Mouse (Mus musculus) retina, postnatal 1 day (tissue): Measurements from ENCODE around the gene Ccdc149.

ENCODE experiments used
- DNase-seq: peaks from one replicate; pipeline ENCODE4 v3.0.0-alpha.2; 2012

Gene Ccdc149

GRCm38 (mm10) chr5:52440278-52440677 is 31.0 kb downstream of the Ccdc149 start:
- DNase-seq = no peak

GRCm38 (mm10) chr5:52438946-52439345 is 32.4 kb downstream of the Ccdc149 start:
- peak; percentile 13 for DNase-seq

- DNase-seq = no peak
These were observed 35.8 kb downstream of the Ccdc149 start for GRCm38 (mm10) chr5:52435533-52435932.

GRCm38 (mm10) chr5:52431276-52431844 is 40.0 kb downstream of the Ccdc149 start:
- DNase-seq = no peak

- DNase-seq = no peak
These were observed 41.4 kb downstream of the Ccdc149 start for GRCm38 (mm10) chr5:52429731-52430480.

- DNase-seq = peak; percentile 4
These were observed 42.7 kb downstream of the Ccdc149 start for GRCm38 (mm10) chr5:52428613-52429012.

GRCm38 (mm10) chr5:52425819-52426218 is 45.5 kb downstream of the Ccdc149 start:
- DNase-seq = no peak

GRCm38 (mm10) chr5:52423893-52424292 is 47.4 kb downstream of the Ccdc149 start:
- DNase-seq = no peak

- no peak for DNase-seq
These were observed 54.8 kb downstream of the Ccdc149 start for GRCm38 (mm10) chr5:52416485-52416884.

- DNase-seq = no peak
These were observed 55.4 kb downstream of the Ccdc149 start for GRCm38 (mm10) chr5:52415917-52416316.

GRCm38 (mm10) chr5:52415193-52415592 is 56.1 kb downstream of the Ccdc149 start:
- no peak for DNase-seq

GRCm38 (mm10) chr5:52411567-52411966 is 59.8 kb downstream of the Ccdc149 start:
- DNase-seq = peak; percentile 47

- DNase-seq = no peak
These were observed 61.1 kb downstream of the Ccdc149 start for GRCm38 (mm10) chr5:52410197-52410596.

- no peak for DNase-seq
These were observed 62.5 kb downstream of the Ccdc149 start for GRCm38 (mm10) chr5:52408668-52409315.

- no peak for DNase-seq
These were observed 66.9 kb downstream of the Ccdc149 start for GRCm38 (mm10) chr5:52404373-52404772.

GRCm38 (mm10) chr5:52393756-52394155 is 77.6 kb downstream of the Ccdc149 start:
- no peak for DNase-seq

GRCm38 (mm10) chr5:52391471-52391870 is 79.8 kb downstream of the Ccdc149 start:
- no peak for DNase-seq

- no peak for DNase-seq
These were observed 80.9 kb downstream of the Ccdc149 start for GRCm38 (mm10) chr5:52390381-52390780.

- no peak for DNase-seq
These were observed 83.1 kb downstream of the Ccdc149 start for GRCm38 (mm10) chr5:52388092-52388749.

- DNase-seq = no peak
These were observed 85.3 kb downstream of the Ccdc149 start for GRCm38 (mm10) chr5:52386016-52386415.

- DNase-seq = no peak
These were observed 87.6 kb downstream of the Ccdc149 start for GRCm38 (mm10) chr5:52383748-52384147.

GRCm38 (mm10) chr5:52382837-52383236 is 88.5 kb downstream of the Ccdc149 start:
- DNase-seq = peak; percentile 55

GRCm38 (mm10) chr5:52375847-52376246 is 95.5 kb downstream of the Ccdc149 start:
- DNase-seq = no peak

GRCm38 (mm10) chr5:52370901-52371300 is 100.4 kb downstream of the Ccdc149 start:
- DNase-seq = no peak
